Mouse (Mus musculus) heart, embryonic 12.5 days (tissue): Measurements from ENCODE around the gene Ehd1. TPM values are rescaled to one million over a fixed set of nuclear protein-coding genes. Genes with fewer than 3 reads are reported as not detected.

Experiments
- ATAC-seq: fragments of 200-750 bp; cut with Nextera tagmentation; 2 replicates; pipeline ENCODE4 v1.8.0; 2017; ENCODE audit warnings: moderate TSS enrichment, moderate library complexity; ENCODE audit not compliant: insufficient number of reproducible peaks, low FRiP score
- H3K27ac ChIP-seq: fragments of 300-500 bp; sonication (generic); 2 replicates; pipeline ENCODE4 v1.5.1; 2016; ENCODE audit warnings: mild to moderate bottlenecking, moderate library complexity; ENCODE audit not compliant: poor library complexity, severe bottlenecking
- H3K27me3 ChIP-seq: fragments of 300-500 bp; sonication (generic); replicated peaks from 2 replicates; pipeline ENCODE4 v1.6.1; 2016; ENCODE audit warnings: mild to moderate bottlenecking, moderate library complexity
- H3K36me3 ChIP-seq: fragments of 300-500 bp; sonication (generic); 2 replicates; pipeline ENCODE4 v1.6.1; 2016; ENCODE audit warnings: mild to moderate bottlenecking, moderate library complexity
- H3K4me1 ChIP-seq: fragments of 300-500 bp; sonication (generic); replicated peaks from 2 replicates; pipeline ENCODE4 v1.6.1; 2016; ENCODE audit warnings: mild to moderate bottlenecking
- H3K4me2 ChIP-seq: fragments of 300-500 bp; sonication (generic); 2 replicates; pipeline ENCODE4 v1.6.1; 2016; ENCODE audit warnings: mild to moderate bottlenecking, moderate library complexity
- H3K4me3 ChIP-seq: fragments of 300-500 bp; sonication (generic); 2 replicates; pipeline ENCODE4 v1.5.1; 2016; ENCODE audit warnings: mild to moderate bottlenecking
- H3K9ac ChIP-seq: fragments of 300-500 bp; sonication (generic); 2 replicates; pipeline ENCODE4 v1.6.1; 2016; ENCODE audit warnings: mild to moderate bottlenecking, moderate library complexity
- H3K9me3 ChIP-seq: fragments of 300-500 bp; sonication (generic); replicated peaks from 2 replicates; pipeline ENCODE4 v1.6.1; 2016; ENCODE audit warnings: mild to moderate bottlenecking, moderate library complexity
- WGBS: fragments of 180-500 bp; shearing (Covaris S2); methylation state at CpG from one replicate; pipeline ENCODE4 v1.1.7; 2016; 5-methylcytosine and 5-hydroxymethylcytosine counted together
- polyA plus RNA-seq: library from polyadenylated mRNA; unstranded; fragments of >200 nt; fragmentation: Nextera tagmentation; extraction: Ambion mirVana; gene quantifications from 2 replicates; pipeline ENCODE4 v1.2.1, GENCODE M21; 2016

Gene Ehd1
- polyA plus RNA-seq, 1 experiment from 2014 or later: 88.7 TPM

DNA sequence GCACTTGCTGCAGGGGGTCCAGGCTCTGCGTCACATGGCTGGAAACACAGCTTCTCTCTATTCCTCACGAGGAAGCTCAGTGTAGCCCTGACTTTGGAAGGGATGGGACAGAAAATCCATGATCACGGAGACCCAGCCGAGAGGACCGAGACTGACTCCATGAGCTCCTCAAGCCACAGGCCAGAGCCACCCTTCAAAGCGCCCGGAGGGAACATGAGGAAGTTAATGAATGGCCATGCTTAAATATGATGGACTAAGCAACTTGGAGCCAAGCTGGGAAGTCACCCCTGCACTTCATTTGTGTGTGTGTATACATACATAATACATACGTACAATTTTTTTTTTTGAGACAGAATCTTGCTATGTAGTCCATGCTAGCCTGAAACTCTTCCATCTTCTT lies 5.3 kb upstream of the Ehd1 start:
- H3K9ac ChIP-seq: no peak overlapping the region
- H3K4me3 ChIP-seq: no peak overlapping the region
- 40% methylated on average over 8 of the region's 8 CpGs for WGBS

DNA sequence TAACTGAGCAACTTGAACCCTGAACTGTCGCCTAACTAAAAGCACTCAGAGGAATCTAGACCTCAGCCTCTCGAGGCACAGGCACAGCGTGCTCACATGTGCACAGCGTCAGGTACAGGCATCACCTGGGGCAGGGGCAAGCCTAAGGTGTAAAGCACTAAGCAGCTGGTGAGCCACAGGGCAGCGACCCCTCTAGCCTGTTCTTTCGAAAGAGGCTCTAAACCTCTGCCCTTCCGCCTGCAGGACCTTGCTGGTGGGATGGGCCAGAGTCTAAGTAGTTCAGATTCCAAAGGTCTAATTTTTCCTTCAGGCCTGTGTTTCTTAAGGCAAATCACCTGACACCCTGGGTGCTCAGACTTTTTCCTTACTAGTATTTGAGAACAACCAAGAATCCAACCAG lies 4.5 kb upstream of the Ehd1 start:
- Histone ChIP-seq H3K4me2 (no peak overlapping the region), H3K9me3 (no peaks in the 10 kb centered on the region), H3K27me3 (0 out of 2 replicates have a peak, but pooled peaks cover 7% of the 10 kb centered on the region), H3K4me3 (no peak overlapping the region), H3K9ac (no peak overlapping the region), H3K4me1 (peaks cover 3% of the 10 kb centered on the region), H3K27ac (no peak overlapping the region), H3K36me3 (no peaks in the 10 kb centered on the region)
- ATAC-seq: no peak
- WGBS: 73% methylated on average over 7 of the region's 7 CpGs

More for the DNA sequence above, 5.3 kb upstream of the Ehd1 start:
- Histone ChIP-seq H3K27me3 (0 out of 2 replicates have a peak, but pooled peaks cover 7% of the 10 kb centered on the region), H3K27ac (no peak overlapping the region), H3K4me1 (peaks cover 3% of the 10 kb centered on the region), H3K9me3 (no peaks in the 10 kb centered on the region), H3K36me3 (no peaks in the 10 kb centered on the region), H3K4me2 (no peak overlapping the region)
- no peak for ATAC-seq

DNA sequence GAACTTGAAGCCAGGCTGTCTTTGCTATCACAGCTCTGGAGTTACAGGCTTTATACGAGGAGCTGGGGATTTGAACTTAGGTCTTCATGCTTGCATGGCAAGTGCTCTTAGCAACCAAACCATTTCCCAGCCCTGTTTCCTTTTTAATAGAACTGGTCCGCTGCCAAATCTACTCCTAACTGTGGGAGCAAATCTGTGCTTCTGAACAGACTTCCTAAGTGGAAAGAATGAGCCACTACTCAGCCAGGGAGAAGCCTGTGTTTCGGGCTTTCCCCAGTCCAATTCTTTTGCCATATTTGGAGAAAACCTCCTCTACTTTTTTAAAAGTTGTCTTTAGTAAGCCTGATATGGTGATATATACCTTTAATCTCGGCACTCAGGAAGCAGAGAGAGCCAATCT lies 3.8 kb upstream of the Ehd1 start:
- Histone ChIP-seq H3K4me3 (no peak overlapping the region), H3K4me1 (peaks cover 5% of the 10 kb centered on the region), H3K4me2 (no peak overlapping the region), H3K27me3 (0 out of 2 replicates have a peak, but pooled peaks cover 7% of the 10 kb centered on the region), H3K9ac (no peak overlapping the region), H3K9me3 (no peaks in the 10 kb centered on the region), H3K27ac (peak overlapping the region; percentile 14; the same call in 1 of the 2 replicates), H3K36me3 (no peaks in the 10 kb centered on the region)
- no peak for ATAC-seq
- 59% methylated on average over 4 of the region's 4 CpGs for WGBS

GRCm38 (mm10) chr19:6273592-6273991 lies 2.9 kb upstream of the Ehd1 start:
- Histone ChIP-seq H3K9me3 (no peaks in the 10 kb centered on the region), H3K4me3 (no peak overlapping the region), H3K9ac (no peak overlapping the region), H3K4me1 (peaks cover 14% of the 10 kb centered on the region), H3K27ac (no peak overlapping the region), H3K4me2 (no peak overlapping the region), H3K27me3 (0 out of 2 replicates have a peak, but pooled peaks cover 7% of the 10 kb centered on the region), H3K36me3 (no peaks in the 10 kb centered on the region)
- no peak for ATAC-seq
- WGBS: 83% methylated on average over 4 of the region's 4 CpGs

- no peak overlapping the region for H3K4me3 ChIP-seq
- H3K4me1 ChIP-seq: peaks cover 19% of the 10 kb centered on the region
- H3K27ac ChIP-seq: no peak overlapping the region
- H3K27me3 ChIP-seq: 0 out of 2 replicates have a peak, but pooled peaks cover 7% of the 10 kb centered on the region
- no peak overlapping the region for H3K4me2 ChIP-seq
- no peaks in the 10 kb centered on the region for H3K9me3 ChIP-seq
- ATAC-seq: no peak
- WGBS: 86% methylated on average over 13 of the region's 13 CpGs
- H3K36me3 ChIP-seq: no peaks in the 10 kb centered on the region
- H3K9ac ChIP-seq: no peak overlapping the region
Observed at GRCm38 (mm10) chr19:6273998-6274608, 2.4 kb upstream of the Ehd1 start.

DNA sequence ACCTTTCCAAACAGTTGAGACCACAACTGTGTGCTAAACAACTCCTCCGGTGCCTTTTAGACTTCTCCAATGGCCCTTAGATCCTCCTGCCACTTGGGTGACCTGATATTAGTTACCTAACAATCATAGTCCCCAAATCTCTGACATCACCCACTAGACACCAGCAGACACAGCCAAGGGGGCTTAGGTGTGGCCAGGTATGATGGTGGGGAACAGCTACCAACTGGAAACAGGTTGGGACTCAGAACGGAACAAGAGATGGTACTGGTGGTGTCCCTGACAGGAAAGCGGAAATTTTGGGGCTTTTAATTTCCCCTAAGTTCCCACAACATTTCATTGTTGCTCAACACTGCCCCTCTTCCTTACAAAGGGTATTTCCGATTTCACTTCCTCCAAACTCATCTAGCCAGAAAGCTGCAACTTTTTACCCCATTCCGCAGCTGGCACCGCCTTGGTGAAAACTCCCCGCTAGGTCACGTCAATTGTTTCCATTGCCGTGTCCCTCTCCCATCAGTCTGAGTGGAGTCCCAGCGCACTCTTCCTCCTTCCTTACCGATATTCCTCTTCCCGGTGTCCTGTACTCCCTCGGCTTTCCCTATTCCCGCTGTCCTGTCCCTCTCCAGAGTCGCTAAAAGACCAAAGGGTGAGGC lies 660 bp upstream of the Ehd1 start:
- 8% methylated on average over 15 of the region's 15 CpGs for WGBS
- Histone ChIP-seq H3K9me3 (no peaks in the 10 kb centered on the region), H3K4me3 (peak overlapping the region; percentile 92), H3K9ac (peak overlapping the region; percentile 73), H3K27ac (peak overlapping the region; percentile 72), H3K4me1 (peaks cover 37% of the 10 kb centered on the region), H3K4me2 (peak overlapping the region; percentile 89), H3K36me3 (peaks cover under 1% of the 10 kb centered on the region), H3K27me3 (0 out of 2 replicates have a peak, but pooled peaks cover 2% of the 10 kb centered on the region)
- ATAC-seq: no peak

DNA sequence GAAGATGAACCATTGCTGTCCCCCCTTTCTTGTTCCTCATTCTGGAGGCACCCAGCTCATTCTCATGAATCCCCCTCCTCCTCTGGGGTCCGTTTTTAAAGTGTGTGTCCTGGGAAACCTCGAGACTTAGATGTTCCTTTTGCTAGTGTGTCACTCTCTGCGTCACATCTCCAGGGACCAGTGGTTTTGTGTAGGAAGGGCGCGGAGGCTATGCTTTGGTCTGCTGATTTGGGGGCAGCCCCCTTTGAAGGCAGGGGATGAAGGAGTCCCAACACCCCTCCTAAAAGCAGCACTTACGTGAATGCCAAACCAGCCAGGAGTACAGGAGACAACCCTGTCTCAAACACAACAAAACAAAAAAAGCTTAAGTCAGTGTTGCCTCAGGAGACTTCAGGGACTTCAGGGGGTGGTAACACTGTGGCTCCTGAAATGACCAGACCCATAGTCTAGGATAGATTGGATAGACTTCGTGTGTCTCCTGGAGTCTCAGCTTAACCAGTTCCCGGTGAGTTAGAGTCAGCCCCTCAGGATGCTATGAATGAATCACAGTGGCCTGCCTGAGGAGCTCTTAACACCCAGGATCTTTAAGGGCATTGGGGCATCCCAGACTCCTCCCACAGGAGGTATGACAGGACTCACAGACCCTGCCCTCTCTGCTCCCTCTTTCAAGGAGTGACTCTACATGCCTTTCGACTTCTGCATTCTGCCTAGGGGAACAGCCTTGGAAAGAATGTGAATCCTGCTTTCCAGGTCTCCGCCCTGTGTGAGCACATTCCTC lies 1.3 kb downstream of the Ehd1 start:
- H3K4me3 ChIP-seq: peak overlapping the region; percentile 92
- H3K9me3 ChIP-seq: no peaks in the 10 kb centered on the region
- peaks cover 52% of the 10 kb centered on the region for H3K4me1 ChIP-seq
- peak; percentile 53 for ATAC-seq
- peaks cover 21% of the 10 kb centered on the region for H3K36me3 ChIP-seq
- WGBS: 2% methylated on average over 10 of the region's 10 CpGs
- peak overlapping the region; percentile 95 for H3K9ac ChIP-seq
- H3K27ac ChIP-seq: peak overlapping the region; percentile 88
- H3K4me2 ChIP-seq: peak overlapping the region; percentile 89
- no peaks in the 10 kb centered on the region for H3K27me3 ChIP-seq

GRCm38 (mm10) chr19:6278439-6279073 lies 2.0 kb downstream of the Ehd1 start:
- Histone ChIP-seq H3K36me3 (peaks cover 28% of the 10 kb centered on the region), H3K4me2 (peak overlapping the region; percentile 89), H3K27me3 (no peaks in the 10 kb centered on the region), H3K9me3 (no peaks in the 10 kb centered on the region), H3K9ac (peak overlapping the region; percentile 95), H3K4me3 (peak overlapping the region; percentile 92), H3K27ac (peak overlapping the region; percentile 88), H3K4me1 (peaks cover 59% of the 10 kb centered on the region)
- 23% methylated on average over 6 of the region's 6 CpGs for WGBS
- no peak for ATAC-seq

DNA sequence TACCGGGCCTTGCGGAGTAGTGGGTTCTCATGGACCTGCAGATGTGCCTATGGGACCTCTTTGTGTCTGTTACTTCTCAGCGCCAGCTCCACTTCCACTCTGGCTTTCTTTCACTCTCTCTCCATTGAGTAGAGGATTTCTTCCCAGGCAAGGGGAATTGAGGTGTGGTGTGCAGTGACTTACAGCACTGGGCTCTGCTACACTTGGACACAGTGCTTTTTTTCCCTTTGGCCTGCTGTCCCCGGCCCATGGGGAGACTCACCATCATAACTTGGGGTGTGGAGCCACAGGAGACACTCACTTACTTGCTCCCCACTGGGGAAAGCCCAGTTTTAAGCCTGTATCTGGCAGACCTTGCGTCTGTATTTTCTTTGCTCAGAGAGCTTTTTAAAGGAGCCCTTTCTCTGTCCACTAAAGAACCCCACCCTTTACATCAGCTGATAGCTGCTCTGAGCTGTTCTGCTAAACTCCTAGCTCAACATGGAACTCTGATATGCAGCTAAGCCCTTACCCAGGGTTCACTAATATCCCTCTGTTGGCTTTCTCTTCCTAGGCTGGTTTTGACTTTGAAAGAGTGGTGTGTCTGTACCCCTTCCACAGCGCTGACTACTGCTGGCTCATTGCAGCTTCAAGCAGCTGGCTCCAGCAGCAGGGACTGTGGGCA lies 3.1 kb downstream of the Ehd1 start:
- Histone ChIP-seq H3K4me2 (peak overlapping the region; percentile 89), H3K9ac (peak overlapping the region; percentile 95), H3K9me3 (no peaks in the 10 kb centered on the region), H3K4me1 (peaks cover 70% of the 10 kb centered on the region), H3K27ac (peak overlapping the region; percentile 88), H3K4me3 (peak overlapping the region; percentile 92), H3K36me3 (peaks cover 31% of the 10 kb centered on the region), H3K27me3 (no peaks in the 10 kb centered on the region)
- WGBS: 66% methylated on average over 6 of the region's 6 CpGs
- ATAC-seq: no peak

- Histone ChIP-seq H3K27me3 (no peaks in the 10 kb centered on the region), H3K27ac (no peak overlapping the region), H3K36me3 (peaks cover 31% of the 10 kb centered on the region), H3K4me3 (no peak overlapping the region), H3K4me1 (peaks cover 79% of the 10 kb centered on the region), H3K9ac (peak overlapping the region; percentile 17; the same call in 1 of the 2 replicates), H3K9me3 (no peaks in the 10 kb centered on the region), H3K4me2 (peak overlapping the region; percentile 89)
- ATAC-seq: no peak
- 83% methylated on average over 7 of the region's 7 CpGs for WGBS
Observed at GRCm38 (mm10) chr19:6280554-6280953, 4.0 kb downstream of the Ehd1 start.
